Mouse (Mus musculus): ENCODE measurements around the gene Gm49361. TPM values are rescaled to one million over a fixed set of nuclear protein-coding genes. Genes with fewer than 3 reads are reported as not detected.
"Not testable (repeated sequence)": the region's sequence is repeated elsewhere in the genome, so short reads cannot be mapped to it uniquely, and the experiment has no call there.

Gm49361 gene
- polyA plus RNA-seq, 1 experiment from 2014 or later: not detected

GRCm38 (mm10) chr14:57755661-57756060, 9.8 kb upstream of the Gm49361 start:
- no peaks in the 10 kb centered on the region for H3K27me3 ChIP-seq
- in situ Hi-C loops (cut with MboI; ENCODE audit: low pct_unique_long_range_greater_than_20kb): no loop called here
- ATAC-seq: no peak
- no peak for DNase-seq (ENCODE audit: low read depth, low spot score)
- ChIA-PET POLR2A (interaction anchor here (0.6 kb wide), 1 partner anchor 44 kb away, joined by 4 read pairs; no protein-coding TSS in a partner anchor), CTCF (no interaction called here)
- no peak for TF ChIP-seq CTCF (IDR thresholded peaks at IDR 0.05)

GRCm38 (mm10) chr14:57753351-57753992, 7.6 kb upstream of the Gm49361 start:
- ChIA-PET CTCF (interaction anchor here (0.6 kb wide), 1 partner anchor 14 kb away, joined by 3 read pairs; no protein-coding TSS in a partner anchor), POLR2A (interaction anchor here (0.6 to 1.1 kb wide), 2 partner anchors 9 to 17 kb away, joined by 3 read pairs; no protein-coding TSS in a partner anchor)
- in situ Hi-C loops (cut with MboI; ENCODE audit: low pct_unique_long_range_greater_than_20kb): no loop called here
- no peak for DNase-seq (ENCODE audit: low read depth, low spot score)
- H3K27me3 ChIP-seq: no peaks in the 10 kb centered on the region
- peak; percentile 74 for ATAC-seq
- no peak for TF ChIP-seq CTCF (IDR thresholded peaks at IDR 0.05)

- in situ Hi-C loops (cut with MboI; ENCODE audit: low pct_unique_long_range_greater_than_20kb); CTCF ChIA-PET; DNase-seq (ENCODE audit: low read depth, low spot score): not testable (repeated sequence)
These were observed 5.1 kb upstream of the Gm49361 start for GRCm38 (mm10) chr14:57751006-57751405.

GRCm38 (mm10) chr14:57749501-57749900, 3.6 kb upstream of the Gm49361 start:
- ChIA-PET POLR2A (no interaction called here), CTCF (interaction anchor here (1.2 to 1.3 kb wide), 3 partner anchors 8 to 23 kb away, joined by 3 to 4 read pairs (median 3); no protein-coding TSS in a partner anchor)
- no peak for TF ChIP-seq CTCF (IDR thresholded peaks at IDR 0.05)
- ATAC-seq: no peak
- in situ Hi-C loops (cut with MboI; ENCODE audit: low pct_unique_long_range_greater_than_20kb): no loop called here
- DNase-seq (ENCODE audit: low read depth, low spot score): no peak
- no peaks in the 10 kb centered on the region for H3K27me3 ChIP-seq

More at GRCm38 (mm10) chr14:57751006-57751405, 5.1 kb upstream of the Gm49361 start:
- H3K27me3 ChIP-seq, POLR2A ChIA-PET, ATAC-seq: not testable (repeated sequence)

- no peak for DNase-seq (ENCODE audit: low read depth, low spot score)
These were observed 473 bp downstream of the Gm49361 start for GRCm38 (mm10) chr14:57745291-57745969.

GRCm38 (mm10) chr14:57744547-57744946, 1.4 kb downstream of the Gm49361 start:
- ChIA-PET CTCF (interaction anchor here (0.8 to 1.6 kb wide), 2 partner anchors 9 to 60 kb away, joined by 3 to 9 read pairs; no protein-coding TSS in a partner anchor), POLR2A (interaction anchor here (0.6 to 1.5 kb wide), 4 partner anchors 15 to 55 kb away, joined by 3 to 12 read pairs (median 4); no protein-coding TSS in a partner anchor)
- no peak for ATAC-seq
- no peaks in the 10 kb centered on the region for H3K27me3 ChIP-seq
- no peak for DNase-seq (ENCODE audit: low read depth, low spot score)
- in situ Hi-C loops (cut with MboI; ENCODE audit: low pct_unique_long_range_greater_than_20kb): no loop called here
- no peak for TF ChIP-seq CTCF (IDR thresholded peaks at IDR 0.05)

More at GRCm38 (mm10) chr14:57745291-57745969, 473 bp downstream of the Gm49361 start:
- POLR2A ChIA-PET: interaction anchor here (1.1 to 1.5 kb wide), 2 partner anchors 15 to 54 kb away, joined by 4 to 10 read pairs; no protein-coding TSS in a partner anchor
- H3K27me3 ChIP-seq: no peaks in the 10 kb centered on the region
- CTCF ChIA-PET: interaction anchor here (1.6 kb wide), 1 partner anchor 10 kb away, joined by 9 read pairs; no protein-coding TSS in a partner anchor
- ATAC-seq: peak; percentile 47
- no peak for TF ChIP-seq CTCF (IDR thresholded peaks at IDR 0.05)
- in situ Hi-C loops (cut with MboI; ENCODE audit: low pct_unique_long_range_greater_than_20kb): no loop called here

GRCm38 (mm10) chr14:57740651-57741050, 5.3 kb downstream of the Gm49361 start:
- H3K27me3 ChIP-seq: no peaks in the 10 kb centered on the region
- ATAC-seq (no peak), DNase-seq (ENCODE audit: low read depth, low spot score) (no peak)
- TF ChIP-seq CTCF (IDR thresholded peaks at IDR 0.05): no peak
- CTCF ChIA-PET: no interaction called here
- POLR2A ChIA-PET: interaction anchor here (0.7 to 1.3 kb wide), 2 partner anchors 8 to 501 kb away, joined by 3 read pairs; no protein-coding TSS in a partner anchor
- in situ Hi-C loops (cut with MboI; ENCODE audit: low pct_unique_long_range_greater_than_20kb): no loop called here

- DNase-seq (ENCODE audit: low read depth, low spot score) (no peak), ATAC-seq (no peak)
- no peak for TF ChIP-seq CTCF (IDR thresholded peaks at IDR 0.05)
- no peaks in the 10 kb centered on the region for H3K27me3 ChIP-seq
- ChIA-PET CTCF (interaction anchor here (1.2 kb wide), 1 partner anchor 12 kb away, joined by 3 read pairs; no protein-coding TSS in a partner anchor), POLR2A (interaction anchor here (0.6 to 0.9 kb wide), 2 partner anchors 12 to 17 kb away, joined by 3 read pairs; no protein-coding TSS in a partner anchor)
- in situ Hi-C loops (cut with MboI; ENCODE audit: low pct_unique_long_range_greater_than_20kb): loop anchor here (10.0 kb wide), 1 partner anchor 68 kb away; no protein-coding TSS in a partner anchor
These were observed 8.8 kb downstream of the Gm49361 start for GRCm38 (mm10) chr14:57737089-57737488.

GRCm38 (mm10) chr14:57736141-57736540, 9.8 kb downstream of the Gm49361 start:
- in situ Hi-C loops (cut with MboI; ENCODE audit: low pct_unique_long_range_greater_than_20kb): loop anchor here (10.0 kb wide), 1 partner anchor 69 kb away; no protein-coding TSS in a partner anchor

GRCm38 (mm10) chr14:57732668-57733293, 13.1 kb downstream of the Gm49361 start:
- ChIA-PET CTCF (no interaction called here), POLR2A (interaction anchor here (0.9 kb wide), 1 partner anchor 9 kb away, joined by 3 read pairs; no protein-coding TSS in a partner anchor)
- ATAC-seq (no peak), DNase-seq (ENCODE audit: low read depth, low spot score) (no peak)
- no peak for TF ChIP-seq CTCF (IDR thresholded peaks at IDR 0.05)
- no peaks in the 10 kb centered on the region for H3K27me3 ChIP-seq
- in situ Hi-C loops (cut with MboI; ENCODE audit: low pct_unique_long_range_greater_than_20kb): loop anchor here (10.0 kb wide), 1 partner anchor 72 kb away; no protein-coding TSS in a partner anchor

More at GRCm38 (mm10) chr14:57736141-57736540, 9.8 kb downstream of the Gm49361 start:
- POLR2A ChIA-PET: no interaction called here
- DNase-seq (ENCODE audit: low read depth, low spot score) (no peak), ATAC-seq (no peak)
- no peaks in the 10 kb centered on the region for H3K27me3 ChIP-seq
- TF ChIP-seq CTCF (IDR thresholded peaks at IDR 0.05): no peak
- CTCF ChIA-PET: interaction anchor here (2.5 kb wide), 1 partner anchor 8 kb away, joined by 9 read pairs; no protein-coding TSS in a partner anchor

Measured in Patski (cell line).